Mouse (Mus musculus) left cerebral cortex, postnatal 36 days (tissue): ENCODE data around the gene Retnlb. TPM values are rescaled to one million over a fixed set of nuclear protein-coding genes. Genes with fewer than 3 reads are reported as not detected.
"Not testable (repeated sequence)": the region's sequence is repeated elsewhere in the genome, so short reads cannot be mapped to it uniquely, and the experiment has no call there.

Experiments
- DNase-seq, 2 experiments: peaks; one replicate each; pipeline ENCODE4 v3.0.0; 2021 to 2022; ENCODE audit warnings: low spot score in 2 of 2, mixed read lengths in 1 of 2
- intact Hi-C: fragments of 180-260 bp; cut with DNase I; formaldehyde crosslinking; loops from one replicate; pipeline ENCODE4 v1.15.1; 2025
- total RNA-seq, 2 experiments: library from RNA; stranded (reverse); gene quantifications; 2 replicates each; pipeline ENCODE4 v1.2.3; 2021

Gene Retnlb
- total RNA-seq, 2 experiments from 2014 or later = not detected

GRCm38 (mm10) chr16:48865004-48865403 lies 48.3 kb downstream of the Retnlb start:
- DNase-seq, intact Hi-C loops: not testable (repeated sequence)

GRCm38 (mm10) chr16:48867690-48868089 lies 51.0 kb downstream of the Retnlb start:
- DNase-seq = no peak
- intact Hi-C loops = loop anchor here (1.0 kb wide), 1 partner anchor 45 kb away; no protein-coding TSS in a partner anchor

Other genes with a start within 250 kb of the Retnlb start
- under 1 TPM; 0.18 to 0.20 TPM for gene Trat1, start 44.8 kb upstream of the Retnlb start, total RNA-seq
- not detected for gene Retnla, start 25.7 kb downstream of the Retnlb start, total RNA-seq
- not detected for gene Retnlg, start 55.8 kb downstream of the Retnlb start, total RNA-seq
- gene Dzip3, start 177.3 kb downstream of the Retnlb start, total RNA-seq = 10 to 100 TPM; 69.9 to 81.4 TPM
- 1 to 10 TPM; 2.4 TPM for gene Cip2a, start 177.3 kb downstream of the Retnlb start, total RNA-seq
- gene Myh15, start 240.6 kb downstream of the Retnlb start, total RNA-seq = under 1 TPM; 0.57 to 0.74 TPM